Mouse (Mus musculus) ES-Bruce4 (cell line): Measurements from ENCODE around the gene Tstd2. TPM values are rescaled to one million over a fixed set of nuclear protein-coding genes. Genes with fewer than 3 reads are reported as not detected.

ENCODE experiments used
- H3K27ac ChIP-seq: 2 replicates; pipeline ENCODE4 v1.5.1; 2012; ENCODE audit warnings: low read length, inconsistent platforms; ENCODE audit not compliant: insufficient read depth
- H3K27me3 ChIP-seq: 2 replicates; pipeline ENCODE4 v1.6.1; 2012; ENCODE audit warnings: mild to moderate bottlenecking, low read length, inconsistent platforms; ENCODE audit not compliant: control insufficient read depth, poor library complexity, insufficient read depth, severe bottlenecking
- H3K36me3 ChIP-seq: 2 replicates; pipeline ENCODE4 v1.6.1; 2012; ENCODE audit warnings: inconsistent platforms, mild to moderate bottlenecking, low read length, moderate library complexity; ENCODE audit not compliant: control insufficient read depth, poor library complexity, insufficient read depth, severe bottlenecking
- H3K4me1 ChIP-seq: one replicate; pipeline ENCODE4 v1.8.1; 2011; ENCODE audit warnings: low read length; ENCODE audit not compliant: control insufficient read depth, insufficient read depth
- H3K4me3 ChIP-seq: 2 replicates; pipeline ENCODE4 v1.5.1; 2011; ENCODE audit warnings: low read depth, mild to moderate bottlenecking, low read length
- H3K9ac ChIP-seq: 2 replicates; pipeline ENCODE4 v1.6.1; 2012; ENCODE audit warnings: low read depth, mild to moderate bottlenecking, inconsistent platforms; ENCODE audit not compliant: poor library complexity, severe bottlenecking
- H3K9me3 ChIP-seq: replicated peaks from 2 replicates; pipeline ENCODE4 v1.6.1; 2012; ENCODE audit warnings: mild to moderate bottlenecking, low read length, inconsistent platforms; ENCODE audit not compliant: control insufficient read depth, poor library complexity, insufficient read depth, severe bottlenecking
- CTCF ChIP-seq: IDR thresholded peaks from one replicate; pipeline ENCODE4 v1.8.1; 2011; ENCODE audit warnings: low read depth, low read length
- EP300 ChIP-seq: IDR thresholded peaks from 2 replicates; pipeline ENCODE4 v1.6.1; 2011; ENCODE audit warnings: low read depth, low read length; ENCODE audit not compliant: insufficient read depth
- POLR2A ChIP-seq: IDR thresholded peaks from one replicate; pipeline ENCODE4 v1.8.1; 2011; ENCODE audit warnings: low read length; ENCODE audit not compliant: insufficient read depth
- polyA plus RNA-seq: library from polyadenylated mRNA; stranded (reverse); fragments of >200 nt; gene quantifications from 2 replicates; pipeline ENCODE4 v1.2.4, GENCODE M21; 2011; ENCODE audit warnings: low read depth; ENCODE audit not compliant: missing spikeins, insufficient read depth, insufficient read length

Gene Tstd2
- polyA plus RNA-seq: 39.5 and 47.3 TPM in 2 replicates

DNA sequence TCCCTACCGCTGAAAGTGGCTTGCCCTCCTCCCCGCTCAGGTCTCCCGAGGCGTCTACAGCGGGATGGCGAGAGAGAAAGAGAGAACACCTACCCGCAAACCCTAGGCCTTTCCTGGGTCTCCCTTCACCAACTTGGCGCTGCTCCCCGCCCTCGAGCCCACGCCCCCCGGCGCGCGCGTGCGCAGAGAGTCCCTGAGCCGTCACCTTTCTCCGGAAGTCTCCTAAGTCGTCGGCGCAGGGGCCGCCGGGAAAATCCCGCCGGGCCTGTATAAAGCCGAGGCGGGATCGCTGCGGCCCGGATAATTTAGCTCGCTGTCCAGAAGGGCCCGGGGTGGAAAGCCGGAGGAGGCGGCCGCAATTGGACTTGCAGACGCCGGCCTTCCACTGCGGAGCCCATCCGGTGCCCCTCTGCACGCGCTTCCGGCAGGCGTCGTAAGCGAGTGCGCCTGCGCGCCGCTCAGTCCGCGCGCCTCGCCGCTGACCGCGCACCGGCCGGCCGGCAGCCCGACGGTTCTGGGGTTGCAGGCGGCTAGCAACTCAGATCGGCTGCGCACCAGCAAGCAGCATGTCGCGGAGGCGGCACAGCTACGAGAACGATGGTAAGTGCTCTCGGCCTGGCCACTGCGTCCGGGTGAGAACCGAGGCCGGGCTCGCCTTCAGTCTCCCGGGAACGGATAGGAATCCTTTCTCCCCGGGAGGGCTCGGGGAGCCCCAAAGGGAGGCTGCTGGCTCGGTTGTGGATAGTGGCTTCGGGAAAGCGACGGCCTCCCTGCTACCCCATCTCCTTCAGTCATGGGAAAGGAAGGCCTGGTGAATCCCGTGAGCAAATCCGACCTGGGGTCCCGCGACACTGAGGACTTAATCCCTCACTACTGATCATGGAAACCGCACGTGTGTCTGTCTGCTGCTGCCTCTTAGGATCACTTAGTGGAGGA, at the start of gene Tstd2, which contains the start of gene Ncbp1:
TSS of gene Tstd2 (minus strand) at position 408 of the 936 bp plus-strand sequence.
TSS of gene Ncbp1 (plus strand) at position 327 of the 936 bp plus-strand sequence.
- no peaks in the 10 kb centered on the region for H3K4me1 ChIP-seq
- no peaks in the 10 kb centered on the region for H3K27me3 ChIP-seq
- H3K9ac ChIP-seq: peak within 1 kb of the TSS; percentile 90
- H3K36me3 ChIP-seq: peaks cover 12% of the 10 kb centered on the region
- TF ChIP-seq POLR2A: peak; percentile 50
- no peak for TF ChIP-seq CTCF
- peak within 1 kb of the TSS; percentile 48; the same call in 1 of the 2 replicates for H3K27ac ChIP-seq
- no peaks in the 10 kb centered on the region for H3K9me3 ChIP-seq
- H3K4me3 ChIP-seq: peak within 1 kb of the TSS; percentile 99

DNA sequence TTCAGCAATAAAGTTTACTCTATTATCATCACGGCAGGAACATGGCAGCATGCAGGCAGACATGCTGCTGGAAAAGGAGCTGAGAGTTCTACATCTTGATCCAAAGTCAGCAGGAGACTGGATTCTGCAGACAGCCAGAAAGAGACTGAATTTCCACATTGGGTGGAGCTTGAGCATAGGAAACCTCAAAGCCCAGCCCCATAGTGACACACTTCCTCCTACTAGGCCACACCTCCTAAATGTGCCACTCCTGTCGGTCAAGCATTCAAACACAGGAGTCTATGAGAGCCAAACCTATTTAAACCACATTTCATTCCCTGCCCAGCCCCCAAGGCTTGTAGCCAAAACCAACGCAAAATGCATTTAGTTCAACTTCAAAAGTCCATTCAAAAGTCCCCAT, 48.0 kb upstream of the Tstd2 start:
- TF ChIP-seq POLR2A (no peak), CTCF (no peak), EP300 (no peak)
- Histone ChIP-seq H3K9me3 (no peaks in the 10 kb centered on the region), H3K27me3 (no peaks in the 10 kb centered on the region), H3K9ac (no peak overlapping the region), H3K4me3 (0 out of 2 replicates have a peak overlapping the region, but pooled peaks have one; percentile 25), H3K36me3 (peaks cover 10% of the 10 kb centered on the region), H3K4me1 (peaks cover 2% of the 10 kb centered on the region), H3K27ac (peak overlapping the region; percentile 75)

GRCm38 (mm10) chr4:46185890-46186289, 47.4 kb upstream of the Tstd2 start:
- H3K27ac ChIP-seq: 0 out of 2 replicates have a peak overlapping the region, but pooled peaks have one; percentile 75
- peaks cover 10% of the 10 kb centered on the region for H3K36me3 ChIP-seq
- H3K27me3 ChIP-seq: no peaks in the 10 kb centered on the region
- H3K4me1 ChIP-seq: peaks cover 2% of the 10 kb centered on the region
- no peak overlapping the region for H3K4me3 ChIP-seq
- H3K9me3 ChIP-seq: no peaks in the 10 kb centered on the region
- TF ChIP-seq EP300 (peak; percentile 58; the same call in 1 of the 2 replicates), CTCF (no peak)
- H3K9ac ChIP-seq: no peak overlapping the region

DNA sequence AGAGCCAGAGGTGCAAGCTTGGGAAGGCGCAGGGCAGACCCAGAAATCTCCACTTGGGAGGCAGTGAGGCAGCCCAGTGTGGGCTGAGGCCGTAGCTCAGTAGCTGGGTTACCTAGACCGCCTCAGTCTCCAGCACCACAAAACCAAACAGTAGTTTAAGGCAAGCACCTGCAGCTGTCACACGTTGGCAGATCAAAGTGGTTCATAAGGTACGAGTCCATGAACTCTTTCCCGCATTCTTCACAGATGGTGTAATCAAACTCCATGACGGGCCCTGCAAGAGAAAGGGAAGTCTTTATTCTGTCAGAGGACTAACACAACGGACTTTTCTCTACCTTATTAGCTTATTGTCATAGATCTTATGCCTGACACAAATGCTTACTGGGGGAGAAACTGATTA, 46.9 kb upstream of the Tstd2 start:
- TF ChIP-seq EP300: no peak
- TF ChIP-seq POLR2A: no peak
- TF ChIP-seq CTCF: no peak
- Histone ChIP-seq H3K4me1 (peaks cover 2% of the 10 kb centered on the region), H3K27ac (no peak overlapping the region), H3K27me3 (no peaks in the 10 kb centered on the region), H3K36me3 (peaks cover 10% of the 10 kb centered on the region), H3K4me3 (no peak overlapping the region), H3K9me3 (no peaks in the 10 kb centered on the region), H3K9ac (no peak overlapping the region)

GRCm38 (mm10) chr4:46182181-46182580, 43.7 kb upstream of the Tstd2 start:
- Histone ChIP-seq H3K27ac (no peak overlapping the region), H3K27me3 (no peaks in the 10 kb centered on the region), H3K9ac (no peak overlapping the region), H3K36me3 (peaks cover 10% of the 10 kb centered on the region), H3K4me1 (peaks cover 2% of the 10 kb centered on the region), H3K4me3 (no peak overlapping the region), H3K9me3 (no peaks in the 10 kb centered on the region)
- TF ChIP-seq EP300 (no peak), POLR2A (no peak), CTCF (no peak)

GRCm38 (mm10) chr4:46181168-46181567, 42.7 kb upstream of the Tstd2 start:
- no peak overlapping the region for H3K27ac ChIP-seq
- peaks cover 2% of the 10 kb centered on the region for H3K4me1 ChIP-seq
- H3K4me3 ChIP-seq: no peak overlapping the region
- H3K9ac ChIP-seq: no peak overlapping the region
- H3K27me3 ChIP-seq: no peaks in the 10 kb centered on the region
- H3K9me3 ChIP-seq: no peaks in the 10 kb centered on the region
- H3K36me3 ChIP-seq: peaks cover 10% of the 10 kb centered on the region
- TF ChIP-seq CTCF (no peak), EP300 (no peak), POLR2A (no peak)
